Mouse (Mus musculus) liver, embryonic 14.5 days (tissue): Measurements from ENCODE around the gene Asna1.

Experiments used
- CTCF ChIP-seq: IDR thresholded peaks from 2 replicates; pipeline ENCODE4 v1.5.1; 2016; ENCODE audit warnings: antibody characterized with exemption, low read depth, control low read depth
- EP300 ChIP-seq: IDR thresholded peaks from 2 replicates; pipeline ENCODE4 v1.6.1; 2016; ENCODE audit warnings: antibody characterized with exemption, low read depth

- TF ChIP-seq CTCF = no peak
- TF ChIP-seq EP300 = no peak
Measured at GRCm38 (mm10) chr8:85032622-85033311, 7.7 kb upstream of the Asna1 start.
